Mouse (Mus musculus) cerebellum, postnatal 4 days (tissue): Measurements from ENCODE around the gene Tm2d1.
"Not testable (repeated sequence)": the region's sequence is repeated elsewhere in the genome, so short reads cannot be mapped to it uniquely, and the experiment has no call there.

Experiments
- DNase-seq, 2 experiments: peaks; one replicate each; pipeline ENCODE4 v3.0.0; 2022; ENCODE audit warnings: low spot score in 2 of 2, mixed read lengths in 1 of 2

Tm2d1 gene

DNA sequence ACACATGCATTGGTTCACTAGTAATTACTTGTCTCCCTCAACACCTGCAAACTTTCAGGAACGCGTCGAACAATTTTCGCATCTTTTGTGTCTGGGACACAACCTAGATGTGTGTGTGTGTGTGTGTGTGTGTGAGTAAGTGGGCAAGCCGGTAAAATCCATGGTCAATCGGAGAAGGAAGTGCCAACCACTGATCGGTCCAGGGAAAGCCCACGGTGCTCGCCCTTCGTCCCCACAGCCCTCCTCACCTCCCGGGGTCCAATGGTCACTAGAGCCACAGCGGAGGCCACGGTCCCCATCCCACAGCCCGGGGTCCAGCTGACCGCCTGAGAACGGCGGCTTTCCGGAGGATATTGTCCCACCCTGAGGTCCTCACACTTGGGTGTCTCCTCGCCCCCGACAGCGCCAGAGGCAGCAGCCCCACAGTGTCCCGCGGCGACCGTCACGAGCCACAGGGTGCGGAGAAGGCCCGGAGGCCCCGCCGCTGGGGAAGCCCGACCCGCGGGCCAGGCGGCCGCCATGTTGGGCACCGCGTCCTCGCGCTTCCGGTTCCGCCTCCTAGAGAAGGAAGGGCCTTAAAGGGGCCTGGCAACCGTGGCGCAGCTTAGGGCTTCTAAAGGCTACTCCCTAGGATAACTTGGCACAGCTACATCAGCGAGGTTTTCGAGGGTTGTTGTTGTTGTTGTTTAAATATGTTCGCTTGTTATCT is at the start of gene Tm2d1:
Gene Tm2d1 (minus strand): TSS at position 591 of the 709 bp plus-strand sequence.
- DNase-seq, result peak; percentile 62 to 78

DNA sequence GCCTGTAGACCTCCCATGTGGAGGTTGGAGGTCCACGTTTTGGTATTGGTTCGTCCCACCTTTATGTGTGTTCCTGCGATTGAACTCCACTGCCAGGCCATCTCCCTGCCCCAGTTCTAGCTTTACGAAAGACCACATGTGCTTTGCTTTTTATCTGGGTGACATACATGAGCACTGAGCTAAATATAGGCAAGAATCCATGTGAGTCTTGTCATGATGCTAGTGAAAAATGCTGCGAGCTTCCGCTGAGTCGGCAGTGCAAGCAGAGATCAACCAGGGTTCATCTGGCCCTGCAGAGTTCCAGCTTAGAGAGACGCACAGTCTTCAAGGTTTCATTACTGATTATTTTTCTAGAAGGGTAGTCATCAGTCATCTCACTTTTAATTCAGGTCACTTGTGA is 45.3 kb upstream of the Tm2d1 start:
- DNase-seq, result no peak

DNA sequence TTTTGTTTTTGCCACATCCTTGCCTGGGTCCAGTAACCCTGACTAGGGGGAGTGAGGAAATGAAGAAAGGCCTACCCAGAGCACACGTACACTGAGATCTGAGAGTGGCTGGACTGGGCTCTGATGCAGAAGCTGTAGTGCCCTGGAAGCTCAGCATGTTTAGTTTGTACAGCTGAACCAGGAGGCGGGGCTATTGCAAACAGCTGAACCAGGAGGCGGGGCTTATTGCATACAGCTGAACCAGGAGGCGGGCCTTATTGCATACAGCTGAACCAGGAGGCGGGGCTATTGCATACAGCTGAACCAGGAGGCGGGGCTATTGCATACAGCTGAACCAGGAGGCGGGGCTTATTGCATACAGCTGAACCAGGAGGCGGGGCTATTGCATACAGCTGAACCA is 32.0 kb upstream of the Tm2d1 start:
- not testable (repeated sequence) for DNase-seq

DNA sequence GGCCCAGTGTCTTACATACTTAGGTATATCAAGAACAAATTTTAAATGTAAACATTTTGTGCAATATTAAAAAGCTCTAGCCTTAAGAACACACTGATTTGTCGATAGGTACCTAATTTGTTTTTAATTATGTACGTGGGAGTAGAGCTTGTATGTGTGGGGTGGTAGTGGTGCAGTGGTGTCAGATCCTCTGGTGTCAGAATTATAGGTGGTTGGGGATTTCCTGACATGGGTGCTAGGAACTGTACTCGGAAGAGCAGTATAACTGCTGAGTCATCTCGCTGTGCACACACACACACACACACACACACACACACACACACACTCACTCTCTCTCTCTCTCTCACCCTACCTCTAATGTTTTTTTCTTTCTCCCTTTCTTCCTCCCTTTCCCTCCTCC is 25.3 kb upstream of the Tm2d1 start:
- no peak for DNase-seq

DNA sequence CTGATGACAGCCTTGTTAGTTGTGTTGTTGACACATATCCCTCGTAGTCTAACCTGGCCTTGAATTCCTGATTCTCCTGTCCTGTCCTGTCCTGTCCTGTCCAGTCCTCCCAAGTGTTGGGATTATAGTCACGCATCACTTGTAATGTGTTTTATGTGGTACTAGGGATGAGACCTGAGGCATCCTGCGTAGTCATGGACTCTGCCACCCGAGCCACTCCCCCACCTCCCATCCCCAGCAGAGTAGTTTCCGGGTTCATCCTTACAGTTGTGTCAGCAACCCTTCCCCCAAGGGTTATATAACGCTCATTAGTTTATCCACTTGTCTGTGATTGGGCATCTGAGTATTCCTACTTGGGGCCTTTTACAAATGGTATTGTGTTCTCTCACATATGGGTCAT is 21.3 kb upstream of the Tm2d1 start:
- DNase-seq, result no peak

DNA sequence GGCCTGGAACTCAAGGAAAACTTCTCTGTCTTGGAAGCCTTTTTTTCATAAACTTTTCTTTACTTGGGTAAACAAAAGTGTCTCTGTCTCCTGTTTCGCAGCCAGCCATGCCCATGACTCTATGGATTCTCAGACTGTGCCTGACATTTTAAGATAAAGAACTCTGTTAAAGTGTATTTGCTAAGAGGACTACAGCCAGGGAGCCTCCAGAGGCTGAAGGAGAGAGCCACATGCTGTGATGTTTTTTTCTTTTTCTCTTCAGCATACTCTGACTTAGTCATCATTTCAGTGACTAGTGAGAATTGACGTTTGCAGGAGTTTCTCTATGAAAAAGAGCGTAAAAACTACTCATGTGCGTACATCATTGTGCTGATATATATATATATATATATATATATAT is 20.4 kb upstream of the Tm2d1 start:
- DNase-seq, result no peak

DNA sequence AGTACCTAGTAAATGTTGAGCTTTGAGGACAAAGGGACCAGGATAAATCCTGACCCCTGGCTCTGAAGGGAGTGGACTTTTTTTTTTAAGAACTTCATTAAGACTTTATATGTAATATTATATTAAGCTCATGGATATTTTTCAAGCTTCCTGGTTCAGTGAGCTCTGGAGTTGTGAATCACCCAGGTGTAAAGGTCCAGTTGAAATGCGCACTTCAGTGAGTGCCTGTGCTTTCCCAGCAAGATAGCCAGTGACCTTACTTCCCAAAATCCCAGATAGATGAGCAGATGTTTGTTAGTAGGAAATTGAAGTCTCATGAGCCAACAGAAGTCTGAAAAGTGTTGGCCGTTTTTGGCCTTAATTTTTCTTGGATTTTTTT is 18.5 kb upstream of the Tm2d1 start:
- no peak for DNase-seq

DNA sequence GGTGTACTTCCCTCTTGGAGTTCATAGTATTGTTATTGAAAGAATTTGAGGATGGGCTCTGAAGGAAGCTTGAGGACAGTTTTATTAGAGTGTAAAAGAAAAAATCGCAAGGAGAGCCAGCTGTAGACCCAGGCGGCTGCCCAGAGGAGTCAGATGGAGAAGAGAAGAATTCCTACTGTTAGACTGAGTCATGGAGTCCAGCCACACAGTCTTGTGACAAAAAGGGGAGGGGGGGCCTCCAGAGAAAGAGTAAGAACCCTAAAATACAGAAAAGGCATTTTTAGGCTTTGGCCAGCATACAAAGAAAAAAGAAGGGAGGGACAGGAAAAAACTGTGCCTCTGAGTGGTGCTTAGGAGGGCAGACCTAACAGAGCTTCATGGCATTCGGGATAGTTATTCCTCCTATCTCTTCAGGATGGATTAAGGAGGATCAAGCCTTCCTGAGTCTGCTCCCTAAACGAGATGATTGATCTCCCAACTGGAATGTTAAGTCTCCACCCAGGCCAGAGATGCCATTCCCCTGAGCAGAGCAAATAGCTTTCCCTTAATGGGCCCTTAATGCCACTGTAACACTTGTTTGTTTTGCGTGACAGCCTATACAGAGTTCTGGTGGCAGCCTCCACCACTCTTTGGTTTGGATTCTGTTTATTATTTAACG is 17.9 kb upstream of the Tm2d1 start:
- DNase-seq, result no peak

DNA sequence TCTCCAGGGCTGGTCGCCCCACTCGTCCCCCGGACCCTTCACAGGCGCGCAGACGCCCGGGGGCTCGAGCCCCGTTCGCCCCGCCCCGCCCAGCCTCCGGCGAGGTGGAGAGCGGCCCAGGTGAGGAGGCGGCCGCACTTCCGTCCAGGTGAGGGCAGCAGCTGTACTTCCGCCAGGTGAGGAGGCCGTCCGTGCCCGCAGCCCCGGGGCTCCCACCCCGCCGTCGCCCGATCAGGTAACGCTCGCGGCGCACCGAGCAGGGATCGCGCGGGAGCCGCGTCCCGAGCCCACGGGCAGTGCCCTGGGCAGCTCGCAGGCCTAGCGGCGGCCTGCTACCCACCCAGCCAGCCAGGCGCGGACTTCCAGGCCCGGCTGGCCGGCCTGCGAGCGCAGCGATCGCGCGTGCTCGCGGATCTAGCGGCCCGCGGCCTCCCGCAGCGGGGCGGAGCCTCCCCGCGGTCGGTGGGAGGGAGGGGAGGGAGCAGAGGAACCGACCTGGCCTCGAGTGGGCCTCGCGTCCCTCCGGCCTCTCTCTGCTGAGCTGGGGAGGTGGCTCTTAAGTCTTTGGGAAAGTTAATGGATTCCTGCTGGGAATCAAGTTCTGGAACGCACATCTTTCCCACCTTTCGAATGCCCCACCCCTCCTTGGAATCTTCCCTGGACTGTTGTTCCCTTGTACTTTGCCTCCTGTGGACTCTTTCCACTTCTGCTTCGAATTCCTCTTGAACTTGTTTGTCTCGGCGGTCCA is 12.8 kb upstream of the Tm2d1 start, which contains the start of gene Patj:
Gene Patj (plus strand): TSS at position 96 of the 748 bp plus-strand sequence.
- peak in 1 of 2 experiments; percentile 56 for DNase-seq

DNA sequence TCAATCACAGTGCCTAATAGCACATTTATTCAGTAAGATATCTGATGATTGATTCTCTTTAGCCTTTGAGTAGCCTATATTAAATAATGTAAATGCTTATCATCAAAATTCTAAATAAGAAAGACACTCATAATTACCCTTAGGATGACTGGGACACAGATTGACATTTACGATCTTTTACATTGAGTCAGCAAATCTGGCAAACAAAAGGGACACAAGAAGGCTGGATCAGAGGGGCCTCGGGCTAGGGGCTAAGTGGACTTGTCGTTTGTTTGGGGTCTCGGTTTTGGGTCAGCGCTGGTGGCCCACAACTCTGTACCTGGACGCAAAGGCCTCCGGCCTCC is 12.2 kb upstream of the Tm2d1 start:
- no peak for DNase-seq

DNA sequence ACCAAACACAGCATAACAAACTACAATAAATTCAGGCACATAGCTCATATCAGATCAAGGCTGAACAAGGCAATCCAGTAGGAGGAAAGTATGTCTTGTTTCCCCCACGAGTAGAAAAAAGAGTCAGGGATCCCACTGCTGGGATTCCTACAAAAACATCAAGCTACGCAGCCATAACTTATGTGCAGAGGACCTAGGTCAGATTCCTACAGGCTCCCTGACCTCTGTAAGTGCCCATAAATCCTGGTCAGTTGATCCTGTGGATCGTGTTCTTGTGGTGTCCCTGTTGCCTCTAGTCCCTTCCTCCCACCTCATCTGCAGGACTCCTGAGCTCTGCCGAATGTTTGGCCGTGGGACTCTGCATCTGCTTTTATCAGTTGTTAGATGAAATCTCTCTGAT is 1.9 kb upstream of the Tm2d1 start:
- DNase-seq, result no peak

DNA sequence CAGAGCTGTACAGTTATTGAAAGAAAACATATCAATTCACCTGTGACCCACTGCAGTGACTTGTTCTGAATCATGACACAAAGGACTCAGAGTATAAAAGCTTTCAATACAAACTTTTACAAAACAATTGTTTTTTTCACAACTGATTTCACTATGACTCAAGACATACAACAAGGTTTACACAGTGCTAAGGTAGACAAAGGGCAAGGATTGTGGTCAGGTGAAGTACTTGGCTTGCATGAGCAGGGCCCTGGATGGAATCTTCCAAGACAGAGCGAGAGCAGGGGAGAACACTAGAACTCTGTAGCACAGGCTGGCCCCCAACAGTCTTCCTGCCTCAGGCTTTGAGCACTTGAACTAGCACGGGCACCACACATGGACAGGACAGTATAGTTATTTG is 6.2 kb downstream of the Tm2d1 start:
- DNase-seq, result no peak

DNA sequence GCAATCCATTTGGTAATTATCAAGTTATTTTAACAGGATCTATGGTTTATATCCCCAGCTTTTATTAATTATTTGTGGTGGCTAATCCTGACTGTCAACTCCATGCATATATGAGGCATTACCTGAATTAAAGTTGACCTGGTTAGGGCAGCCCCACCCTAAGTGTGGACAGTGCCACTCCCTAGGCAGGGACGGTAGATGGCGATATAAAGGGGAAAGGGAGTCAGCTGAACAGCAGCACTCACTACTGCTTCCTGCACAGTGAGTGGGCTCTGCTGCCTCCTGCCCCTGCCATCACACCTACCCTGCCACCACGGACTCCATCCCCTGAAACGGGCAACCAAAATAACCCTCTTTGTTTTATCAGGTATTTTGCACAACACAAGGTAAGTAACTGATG is 7.7 kb downstream of the Tm2d1 start:
- DNase-seq, result no peak

DNA sequence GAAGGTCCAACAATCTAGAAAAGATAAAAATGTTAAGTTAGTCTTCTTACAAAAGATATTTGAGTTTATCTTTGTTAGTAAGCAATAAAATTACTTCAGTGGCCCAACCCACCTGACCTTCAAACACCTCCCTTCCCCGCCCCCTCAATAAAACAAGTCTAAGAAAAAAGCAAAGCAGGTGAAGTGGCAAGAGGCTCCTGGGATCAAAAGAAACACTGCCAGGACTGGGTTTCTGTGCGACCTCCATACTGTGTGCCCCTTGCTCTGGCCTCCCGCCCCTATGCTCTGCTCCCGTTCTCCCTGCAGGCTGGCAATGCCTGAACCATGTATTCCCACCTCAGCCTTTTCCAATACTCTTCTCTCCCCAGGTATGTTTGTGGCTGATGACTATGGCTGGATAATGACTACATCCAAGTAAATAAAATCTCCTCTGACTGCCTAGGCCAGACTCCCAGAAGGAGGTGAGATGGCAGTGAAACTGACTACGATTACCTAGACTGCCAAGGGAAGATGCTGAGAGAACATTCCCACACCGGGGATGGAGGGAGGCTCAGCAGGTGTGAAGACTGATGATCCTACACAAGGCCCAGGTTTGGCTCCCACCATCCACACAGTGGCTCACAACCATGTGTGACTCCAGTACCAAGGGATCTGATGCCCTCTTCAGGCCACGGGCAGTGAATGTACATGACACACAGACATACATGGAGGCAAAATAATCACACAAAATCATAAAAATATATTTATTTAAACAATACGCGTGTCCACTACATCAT is 24.9 kb downstream of the Tm2d1 start:
- DNase-seq, result no peak

DNA sequence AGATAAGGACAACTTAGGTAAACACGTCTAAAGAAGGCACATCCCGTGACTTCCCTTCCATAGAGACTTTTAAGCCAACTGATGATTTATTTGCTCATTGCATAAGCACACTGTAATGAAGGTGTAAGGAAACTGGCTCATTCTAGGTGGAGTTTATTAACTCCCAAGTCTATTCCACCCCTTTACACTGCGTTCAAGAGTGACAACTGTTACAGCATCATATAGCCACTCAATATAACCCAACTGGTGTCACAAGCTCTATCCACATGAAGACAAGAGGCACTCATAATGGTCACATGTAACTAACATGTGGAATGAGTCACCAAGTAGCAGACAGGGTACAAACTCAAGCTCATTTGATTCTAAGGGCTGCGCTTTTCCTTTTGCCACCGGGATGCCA is 34.5 kb downstream of the Tm2d1 start:
- DNase-seq, result no peak

DNA sequence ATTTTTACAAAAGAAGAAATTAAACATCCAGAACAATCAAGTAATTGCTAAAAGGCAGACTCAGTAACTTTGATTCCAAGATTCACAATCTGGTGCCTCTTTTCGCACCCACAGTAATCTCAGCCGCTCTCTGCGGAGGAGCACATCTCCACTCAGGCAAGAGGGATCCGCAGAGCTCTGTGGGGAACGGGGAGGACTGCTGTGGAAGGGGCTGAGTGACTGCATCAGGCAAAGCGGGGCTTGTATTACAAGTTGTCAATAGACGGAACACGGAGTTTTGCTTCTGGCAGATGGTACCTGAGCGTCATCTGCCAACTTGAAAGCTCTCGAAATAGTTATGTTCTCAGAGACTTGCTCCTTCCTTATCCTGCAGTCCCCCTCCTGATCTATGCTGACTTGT is 37.3 kb downstream of the Tm2d1 start:
- DNase-seq, result no peak

DNA sequence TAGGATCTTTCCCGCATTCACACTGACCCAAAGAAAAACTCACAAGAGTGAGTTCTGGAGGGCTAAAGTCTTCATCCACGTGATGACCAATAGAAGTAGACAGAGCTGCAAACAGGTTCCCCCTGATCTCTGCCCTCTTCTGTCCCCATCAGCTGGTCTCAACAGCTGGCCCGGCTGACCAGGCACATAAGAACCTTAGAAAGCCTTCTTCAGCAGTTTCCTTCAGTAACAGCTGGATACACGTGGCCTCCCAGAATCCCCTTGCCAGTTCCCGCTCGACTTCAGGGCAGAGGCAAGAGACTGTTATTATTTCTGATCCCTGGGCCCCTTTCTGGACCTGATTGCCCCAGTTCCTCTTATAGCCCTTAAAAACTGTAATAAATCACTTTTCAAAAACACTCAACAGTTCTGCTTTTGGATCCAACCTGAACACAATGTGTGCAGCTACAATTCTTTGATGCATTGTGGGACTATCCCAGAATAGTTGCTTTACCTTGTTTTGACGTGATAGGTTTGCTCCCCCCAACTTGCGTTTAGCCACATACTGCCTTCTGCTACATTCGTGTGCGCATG is 43.0 kb downstream of the Tm2d1 start:
- no peak for DNase-seq

DNA sequence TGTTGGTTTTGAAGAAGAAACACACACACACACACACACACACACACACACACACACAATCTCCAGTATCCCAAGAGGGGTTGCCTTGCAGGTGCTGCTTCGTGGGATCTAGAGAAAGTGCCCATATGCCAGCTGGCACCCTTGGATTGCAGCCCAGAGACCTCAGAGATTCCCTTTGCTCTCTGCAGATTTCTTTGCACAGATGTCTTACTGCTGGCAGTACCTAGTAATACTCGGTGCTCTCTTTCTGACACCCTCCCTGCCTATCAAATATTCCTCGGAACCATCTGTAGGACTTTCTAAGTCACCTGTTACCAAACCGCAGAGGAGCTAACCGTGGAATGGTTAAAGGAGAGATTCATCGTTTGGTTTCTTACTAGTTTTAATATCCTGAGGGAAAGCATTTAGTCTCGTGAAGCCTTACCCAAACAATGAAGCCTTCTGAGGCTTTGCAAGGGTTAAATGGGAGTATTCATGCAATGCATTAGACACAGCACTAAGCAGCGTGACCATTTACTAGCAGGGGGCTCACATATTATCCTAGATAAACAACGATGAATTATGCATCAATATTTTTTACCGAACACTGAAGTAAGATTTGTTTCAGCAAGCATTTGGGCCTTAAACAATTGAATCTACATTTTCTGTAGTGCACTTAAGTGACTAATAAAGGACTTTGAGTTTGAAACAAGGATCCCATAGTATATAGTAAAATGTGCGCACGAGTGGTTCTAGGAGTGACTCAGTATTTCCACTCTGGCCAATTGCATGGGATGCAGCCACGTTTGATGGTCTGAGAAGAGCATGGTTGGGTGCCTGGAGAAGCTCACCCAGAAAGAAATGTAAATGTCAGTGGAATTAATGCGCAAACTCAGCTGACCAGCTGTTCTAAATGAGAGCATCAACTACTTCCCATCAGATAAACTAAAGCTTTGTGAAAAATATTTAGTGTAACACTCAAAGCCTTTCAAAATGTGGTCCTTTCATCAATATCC is 44.2 kb downstream of the Tm2d1 start:
- DNase-seq, result peak in 1 of 2 experiments; percentile 66

DNA sequence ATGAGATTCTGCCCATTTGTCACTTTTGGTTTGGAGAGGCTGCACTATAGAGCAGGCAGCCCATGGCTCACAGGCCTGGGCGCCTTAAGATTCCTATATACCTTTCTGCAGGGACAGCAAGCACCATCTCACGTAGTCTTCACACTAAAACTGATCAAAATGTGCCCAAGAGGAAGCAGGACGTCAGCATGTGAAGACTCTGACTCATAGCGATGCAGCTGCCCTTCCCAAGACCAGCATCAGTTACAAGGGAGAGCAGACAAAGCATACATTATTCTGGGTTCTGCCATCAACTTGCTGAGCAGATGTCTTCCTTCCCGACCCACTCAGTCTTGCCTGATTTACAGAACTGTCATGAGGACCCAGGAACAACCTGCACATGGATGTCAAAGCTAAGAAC is 45.9 kb downstream of the Tm2d1 start:
- DNase-seq, result no peak

DNA sequence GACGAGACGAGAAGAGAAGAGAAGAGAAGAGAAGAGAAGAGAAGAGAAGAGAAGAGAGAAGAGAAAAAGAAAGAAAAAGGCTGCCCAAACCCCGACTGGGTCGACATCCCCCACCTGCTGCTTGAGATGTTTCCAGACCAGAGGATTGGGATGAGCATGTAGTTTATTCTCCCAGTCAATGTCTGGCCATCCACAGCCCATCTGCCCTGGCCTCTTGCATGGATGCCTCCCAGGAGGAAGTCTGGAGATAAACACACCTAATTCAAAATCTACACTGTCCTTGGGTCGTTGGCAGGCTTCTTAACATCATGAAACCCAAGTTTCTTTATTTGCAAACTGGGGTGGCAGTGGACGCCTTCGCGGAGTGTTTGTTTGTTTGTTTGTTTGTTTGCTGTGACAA is 47.4 kb downstream of the Tm2d1 start:
- DNase-seq, result peak in 1 of 2 experiments; percentile 19

DNA sequence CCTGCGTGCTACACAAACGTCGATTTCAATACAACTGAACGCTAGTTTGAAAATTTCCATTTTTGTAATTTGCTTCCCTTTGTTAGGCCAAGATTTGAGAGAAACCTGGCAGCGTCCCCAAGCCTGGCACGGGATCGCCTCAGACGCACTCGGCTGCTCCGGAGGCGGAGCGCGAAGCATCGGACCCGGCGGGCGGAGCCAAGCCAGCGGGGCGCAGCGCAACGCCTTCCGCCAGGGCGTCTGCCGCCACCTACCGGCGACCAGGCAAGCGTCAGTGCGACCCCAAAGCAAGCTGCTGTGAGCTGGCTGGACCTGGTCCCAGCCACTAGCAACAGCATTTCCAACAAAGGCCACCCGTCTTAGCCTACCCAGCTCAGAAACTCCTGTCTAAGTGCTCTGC is 60.9 kb downstream of the Tm2d1 start:
- peak; percentile 97 to 99 for DNase-seq
